Mouse (Mus musculus): ENCODE results near the gene Mrtfa. TPM values are rescaled to one million over a fixed set of nuclear protein-coding genes. Genes with fewer than 3 reads are reported as not detected.

Mrtfa gene
- polyA plus RNA-seq (2015; fragmentation: Nextera tagmentation; extraction: Ambion mirVana) = 13.4 and 16.4 TPM in 2 replicates

GRCm38 (mm10) chr15:81190630-81191178 is at the start of gene Mrtfa:
Gene Mrtfa, minus strand, starts transcription at chr15:81190757.

GRCm38 (mm10) chr15:81235086-81235920 is 44.7 kb upstream of the Mrtfa start, which contains the start of gene Mchr1:
Gene Mchr1, plus strand, starts transcription at chr15:81235499.

GRCm38 (mm10) chr15:80977620-80978334 is 212.8 kb downstream of the Mrtfa start, which contains the start of gene Sgsm3:
Gene Sgsm3, plus strand, starts transcription at chr15:80977765.

Other genes starting within 250 kb of the Mrtfa start
- gene Adsl, start 242.3 kb downstream of the Mrtfa start, polyA plus RNA-seq (2015; fragmentation: Nextera tagmentation; extraction: Ambion mirVana) = 82.1 and 86.0 TPM in 2 replicates
- 10.6 and 11.0 TPM in 2 replicates for gene Sgsm3, start 213.0 kb downstream of the Mrtfa start, polyA plus RNA-seq (2015; fragmentation: Nextera tagmentation; extraction: Ambion mirVana)
- gene Mchr1, start 44.7 kb upstream of the Mrtfa start, polyA plus RNA-seq (2015; fragmentation: Nextera tagmentation; extraction: Ambion mirVana) = 0.12 TPM in 1 of 2 replicates, not detected in the other
- 41.4 and 41.9 TPM in 2 replicates for gene Slc25a17, start 170.1 kb upstream of the Mrtfa start, polyA plus RNA-seq (2015; fragmentation: Nextera tagmentation; extraction: Ambion mirVana)
- gene St13, start 209.3 kb upstream of the Mrtfa start, polyA plus RNA-seq (2015; fragmentation: Nextera tagmentation; extraction: Ambion mirVana) = 62.5 and 69.0 TPM in 2 replicates
- gene Xpnpep3, start 209.4 kb upstream of the Mrtfa start, polyA plus RNA-seq (2015; fragmentation: Nextera tagmentation; extraction: Ambion mirVana) = 5.0 TPM in 2 replicates
- 0.96 and 1.7 TPM in 2 replicates for gene Dnajb7, start 217.5 kb upstream of the Mrtfa start, polyA plus RNA-seq (2015; fragmentation: Nextera tagmentation; extraction: Ambion mirVana)